Comparison of ENCODE assay signal across 19 mouse cellular contexts in the genomic region with DNA sequence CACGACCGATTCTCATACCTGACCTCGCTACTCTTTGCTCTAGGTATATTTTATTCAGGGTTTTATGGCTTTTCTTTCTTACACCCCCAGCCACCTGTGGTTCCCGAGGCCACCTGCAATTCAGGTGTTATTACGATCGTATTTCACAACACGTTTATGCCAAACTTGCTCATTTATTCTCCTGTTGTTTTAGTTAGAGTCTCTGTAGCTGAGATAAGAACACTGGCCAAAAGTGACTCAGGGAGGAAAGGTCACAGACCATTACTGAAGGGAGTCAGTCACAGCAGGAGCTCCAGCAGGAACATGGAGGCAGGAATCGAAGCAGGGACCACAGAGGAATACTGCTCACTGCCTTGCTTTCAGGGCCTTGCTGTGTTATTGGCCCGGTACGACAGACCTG.
A peak's percentile ranks its signal among the peaks of the same experiment; 100 is the strongest.
DNase-seq lines count a peak whose midpoint lies in the region; ATAC-seq lines count a peak whose summit lies in the region.
"Had no signal": no experiment of that assay in that cellular context is flagged by ENCODE, and none has a peak within 500 bp of the region (broad histone marks: within the 10 kb centered on the region; RNA-seq: fewer than 3 reads in every experiment).

No protein-coding gene starts in this region.

- no peaks in the 10 kb centered on the region for H3K9me3 ChIP-seq in midbrain, embryonic 11.5 days (ENCODE audit: control insufficient read depth, low read length)
- H3K9me3 ChIP-seq in midbrain, embryonic 10.5 days (replicated peaks), result no peaks in the 10 kb centered on the region
- no peaks in the 10 kb centered on the region for H3K9me3 ChIP-seq in intestine, embryonic 16.5 days (ENCODE audit: control insufficient read depth, low read length)
- H3K9me3 ChIP-seq in hindbrain, embryonic 14.5 days (ENCODE audit: control insufficient read depth, low read length), result no peaks in the 10 kb centered on the region
- H3K9me3 ChIP-seq: embryonic facial prominence, embryonic 10.5 days; embryonic facial prominence, embryonic 12.5 days; forebrain, embryonic 13.5 days; forebrain, embryonic 15.5 days had no signal

- 0 out of 2 replicates have a peak, but pooled peaks cover 2% of the 10 kb centered on the region for H3K4me1 ChIP-seq in midbrain, embryonic 11.5 days (ENCODE audit: control insufficient read depth, insufficient read depth, low read length)
- H3K4me1 ChIP-seq in midbrain, embryonic 10.5 days, result peaks cover 24% of the 10 kb centered on the region
- peaks cover 7% of the 10 kb centered on the region; the same call in 1 of the 2 replicates for H3K4me1 ChIP-seq in intestine, embryonic 16.5 days (ENCODE audit: control insufficient read depth, insufficient read depth, low read length)
- H3K4me1 ChIP-seq in hindbrain, embryonic 14.5 days (replicated peaks; ENCODE audit: control insufficient read depth, insufficient read depth, low read length), result 0 out of 2 replicates have a peak, but pooled peaks cover 3% of the 10 kb centered on the region
- H3K4me1 ChIP-seq: embryonic facial prominence, embryonic 12.5 days; forebrain, embryonic 13.5 days had no signal

- peak; percentile 23 for DNase-seq in midbrain, embryonic 11.5 days (ENCODE audit: low spot score, missing footprints)
- no peak for DNase-seq in midbrain, embryonic 10.5 days (ENCODE audit: low spot score)
- peak; percentile 10 for DNase-seq in large intestine, adult 2 months (ENCODE audit: low read depth, low spot score)
- DNase-seq in thymus, postnatal 14 days, result no peak
- DNase-seq in hindbrain, embryonic 14.5 days (ENCODE audit: low spot score), result no peak
- DNase-seq in right cerebral cortex, postnatal 36 days (ENCODE audit: low spot score in 2 of 2), result no peak
- DNase-seq: adrenal gland, adult 2 months; adrenal gland, postnatal 10 days; adrenal gland, postnatal 25 days; cerebellum, adult 11 months; cerebellum, adult 18-20 months; cerebellum, adult 8-10 months; cerebellum, adult 9-11 months; cerebellum, postnatal 25 days had no signal

- no peak overlapping the region for H3K4me2 ChIP-seq in midbrain, embryonic 11.5 days
- no peak overlapping the region for H3K4me2 ChIP-seq in intestine, embryonic 16.5 days (ENCODE audit: low read depth, low read length)
- no peak overlapping the region for H3K4me2 ChIP-seq in hindbrain, embryonic 14.5 days (replicated peaks)
- H3K4me2 ChIP-seq: embryonic facial prominence, embryonic 12.5 days; forebrain, embryonic 13.5 days; forebrain, embryonic 15.5 days had no signal

- no peak for ATAC-seq in midbrain, embryonic 11.5 days (ENCODE audit: low FRiP score)
- ATAC-seq in intestine, embryonic 16.5 days, result peak; percentile 66
- ATAC-seq in hindbrain, embryonic 14.5 days (ENCODE audit: low FRiP score), result no peak
- ATAC-seq: forebrain, embryonic 13.5 days; forebrain, embryonic 15.5 days had no signal

- H3K9ac ChIP-seq in midbrain, embryonic 11.5 days (ENCODE audit: low read length), result no peak overlapping the region
- no peak overlapping the region for H3K9ac ChIP-seq in intestine, embryonic 16.5 days (ENCODE audit: low read depth, low read length)
- no peak overlapping the region for H3K9ac ChIP-seq in hindbrain, embryonic 14.5 days
- H3K9ac ChIP-seq: embryonic facial prominence, embryonic 12.5 days; forebrain, embryonic 13.5 days; forebrain, embryonic 15.5 days had no signal

- H3K27me3 ChIP-seq in midbrain, embryonic 11.5 days (ENCODE audit: control insufficient read depth, insufficient read depth, low read length), result peaks cover 2% of the 10 kb centered on the region; the same call in 1 of the 2 replicates
- H3K27me3 ChIP-seq in midbrain, embryonic 10.5 days (ENCODE audit: low read depth, poor library complexity, severe bottlenecking), result peaks cover 4% of the 10 kb centered on the region; the same call in 1 of the 2 replicates
- H3K27me3 ChIP-seq in intestine, embryonic 16.5 days (replicated peaks; ENCODE audit: control insufficient read depth, insufficient read depth, low read length), result no peaks in the 10 kb centered on the region
- 0 out of 2 replicates have a peak, but pooled peaks cover 6% of the 10 kb centered on the region for H3K27me3 ChIP-seq in hindbrain, embryonic 14.5 days (ENCODE audit: control insufficient read depth, insufficient read depth, low read length)
- H3K27me3 ChIP-seq: embryonic facial prominence, embryonic 12.5 days; forebrain, embryonic 13.5 days; forebrain, embryonic 15.5 days had no signal

- H3K4me3 ChIP-seq in midbrain, embryonic 11.5 days (ENCODE audit: low read depth, low read length), result no peak overlapping the region
- no peak overlapping the region for H3K4me3 ChIP-seq in midbrain, embryonic 10.5 days
- H3K4me3 ChIP-seq in intestine, embryonic 16.5 days (ENCODE audit: low read length), result no peak overlapping the region
- H3K4me3 ChIP-seq in hindbrain, embryonic 14.5 days (replicated peaks; ENCODE audit: low read length), result no peak overlapping the region
- H3K4me3 ChIP-seq: embryonic facial prominence, embryonic 10.5 days; embryonic facial prominence, embryonic 12.5 days; forebrain, embryonic 13.5 days; forebrain, embryonic 15.5 days had no signal

- H3K27ac ChIP-seq in midbrain, embryonic 11.5 days (ENCODE audit: low read depth, low read length), result no peak overlapping the region
- H3K27ac ChIP-seq in midbrain, embryonic 10.5 days (replicated peaks), result no peak overlapping the region
- H3K27ac ChIP-seq in intestine, embryonic 16.5 days (ENCODE audit: low read length), result no peak overlapping the region
- H3K27ac ChIP-seq in hindbrain, embryonic 14.5 days, result no peak overlapping the region
- H3K27ac ChIP-seq: embryonic facial prominence, embryonic 10.5 days; embryonic facial prominence, embryonic 12.5 days; forebrain, embryonic 13.5 days; forebrain, embryonic 15.5 days had no signal

- no peaks in the 10 kb centered on the region for H3K36me3 ChIP-seq in midbrain, embryonic 11.5 days (ENCODE audit: control insufficient read depth, insufficient read depth, low read length)
- H3K36me3 ChIP-seq in midbrain, embryonic 10.5 days, result no peaks in the 10 kb centered on the region
- H3K36me3 ChIP-seq in intestine, embryonic 16.5 days (ENCODE audit: control insufficient read depth, insufficient read depth, low read length), result no peaks in the 10 kb centered on the region
- no peaks in the 10 kb centered on the region for H3K36me3 ChIP-seq in hindbrain, embryonic 14.5 days (replicated peaks; ENCODE audit: control insufficient read depth, insufficient read depth)
- H3K36me3 ChIP-seq: embryonic facial prominence, embryonic 10.5 days; embryonic facial prominence, embryonic 12.5 days; forebrain, embryonic 15.5 days had no signal

- 83% methylated on average over 10 of the region's 10 CpGs for WGBS in midbrain, embryonic 11.5 days
- WGBS in midbrain, embryonic 10.5 days, result 88% methylated on average over 10 of the region's 10 CpGs
- 59% methylated on average over 10 of the region's 10 CpGs for WGBS in intestine, embryonic 16.5 days
- WGBS in large intestine, adult 2 months, result 42% methylated on average over 10 of the region's 10 CpGs
- 86% methylated on average over 10 of the region's 10 CpGs for WGBS in hindbrain, embryonic 14.5 days

Comparison
In these comparisons a context has a peak if more than half of its experiments do, and no peak if none do; other contexts are left out.
1. DNase-seq: peak in midbrain, embryonic 11.5 days (single experiment) and large intestine, adult 2 months (single experiment); none in midbrain, embryonic 10.5 days (single experiment), thymus, postnatal 14 days (single experiment), hindbrain, embryonic 14.5 days (single experiment) and right cerebral cortex, postnatal 36 days (0 of 2).